Mouse (Mus musculus) heart, adult 2 months (tissue): ENCODE results near the gene Slc27a2. TPM values are rescaled to one million over a fixed set of nuclear protein-coding genes. Genes with fewer than 3 reads are reported as not detected.
"Not testable (repeated sequence)": the region's sequence is repeated elsewhere in the genome, so short reads cannot be mapped to it uniquely, and the experiment has no call there.

Experiments used
- DNase-seq, 2 experiments: peaks; one replicate each; pipeline ENCODE4 v3.0.0; 2021
- H3K27ac ChIP-seq: fragments of 200-600 bp; 2 replicates; pipeline ENCODE4 v1.8.1; 2022
- H3K27me3 ChIP-seq: fragments of 200-500 bp; 2 replicates; pipeline ENCODE4 v1.6.1; 2012; ENCODE audit warnings: mild to moderate bottlenecking, low read length, inconsistent platforms, mixed read lengths; ENCODE audit not compliant: control insufficient read depth, insufficient read depth
- H3K36me3 ChIP-seq: fragments of 200-500 bp; 2 replicates; pipeline ENCODE4 v1.6.1; 2012; ENCODE audit warnings: low read length, inconsistent platforms; ENCODE audit not compliant: control insufficient read depth, insufficient read depth
- H3K4me1 ChIP-seq: fragments of 200-500 bp; 2 replicates; pipeline ENCODE4 v1.6.1; 2011; ENCODE audit warnings: low read length; ENCODE audit not compliant: control insufficient read depth, insufficient read depth
- H3K4me3 ChIP-seq: fragments of 200-600 bp; 2 replicates; pipeline ENCODE4 v1.8.1; 2022
- H3K79me2 ChIP-seq: fragments of 200-500 bp; replicated peaks from 2 replicates; pipeline ENCODE4 v1.6.1; 2012; ENCODE audit warnings: mild to moderate bottlenecking, inconsistent platforms, low read length, moderate library complexity, mixed read lengths; ENCODE audit not compliant: control insufficient read depth, insufficient read depth
- H3K9ac ChIP-seq: fragments of 200-500 bp; 2 replicates; pipeline ENCODE4 v1.6.1; 2012; ENCODE audit warnings: low read depth, mild to moderate bottlenecking, control low read depth, inconsistent platforms, low read length, mixed read lengths
- CTCF ChIP-seq: fragments of 200-600 bp; IDR thresholded peaks from 2 replicates; pipeline ENCODE4 v1.8.1; 2022; ENCODE audit warnings: antibody characterized with exemption, mild to moderate bottlenecking, moderate library complexity
- EP300 ChIP-seq: fragments of 200-500 bp; IDR thresholded peaks from 2 replicates; pipeline ENCODE4 v1.6.1; 2011; ENCODE audit warnings: low read depth, low read length, control low read depth; ENCODE audit not compliant: insufficient read depth
- POLR2A ChIP-seq: fragments of 200-500 bp; IDR thresholded peaks from 2 replicates; pipeline ENCODE4 v1.6.1; 2011; ENCODE audit warnings: mild to moderate bottlenecking, low read depth, low read length, control low read depth; ENCODE audit not compliant: insufficient read depth
- WGBS: fragments of 180-500 bp; shearing (Covaris S2); methylation state at CpG from one replicate; pipeline ENCODE4 v1.1.7; 2018; 5-methylcytosine and 5-hydroxymethylcytosine counted together
- intact Hi-C: fragments of 180-260 bp; cut with DNase I; formaldehyde crosslinking; loops from one replicate; pipeline ENCODE4 v1.15.1; 2025
- polyA plus RNA-seq: library from polyadenylated mRNA; depleted of rRNA; stranded (reverse); fragments of >200 nt; gene quantifications from 2 replicates; pipeline ENCODE4 v1.2.3, GENCODE M21; 2012
- total RNA-seq, 2 experiments: library from RNA; stranded (reverse); gene quantifications; 2 replicates each; pipeline ENCODE4 v1.2.3; 2021

Slc27a2 gene
- total and polyA plus RNA-seq, 3 experiments = 0.64 to 1.8 (median 0.78) TPM

- no peak overlapping the region for H3K9ac ChIP-seq
- DNase-seq = no peak
- no peaks in the 10 kb centered on the region for H3K79me2 ChIP-seq
- TF ChIP-seq CTCF (no peak), EP300 (no peak), POLR2A (no peak)
- intact Hi-C loops = loop anchor here (1.0 to 10.0 kb wide), 4 partner anchors 155 to 861 kb away; no protein-coding TSS in a partner anchor
- peaks cover 3% of the 10 kb centered on the region; the same call in 1 of the 2 replicates for H3K4me1 ChIP-seq
- H3K27me3 ChIP-seq = no peaks in the 10 kb centered on the region; the same call in 1 of the 2 replicates
- no peaks in the 10 kb centered on the region for H3K36me3 ChIP-seq
- no peak overlapping the region for H3K27ac ChIP-seq
- 44% methylated on average over 11 of the region's 11 CpGs for WGBS
- no peak overlapping the region for H3K4me3 ChIP-seq
Observed at GRCm38 (mm10) chr2:126519872-126520581, 32.2 kb upstream of the Slc27a2 start.

GRCm38 (mm10) chr2:126520828-126521227, 31.4 kb upstream of the Slc27a2 start:
- no peaks in the 10 kb centered on the region; the same call in 1 of the 2 replicates for H3K27me3 ChIP-seq
- H3K4me3 ChIP-seq = no peak overlapping the region
- intact Hi-C loops = loop anchor here (1.0 to 10.0 kb wide), 4 partner anchors 156 to 862 kb away; no protein-coding TSS in a partner anchor
- no peaks in the 10 kb centered on the region for H3K36me3 ChIP-seq
- TF ChIP-seq POLR2A (no peak), EP300 (no peak), CTCF (peak; percentile 91)
- no peak overlapping the region for H3K9ac ChIP-seq
- no peak overlapping the region for H3K27ac ChIP-seq
- 14% methylated on average over 7 of the region's 7 CpGs for WGBS
- H3K4me1 ChIP-seq = peaks cover 3% of the 10 kb centered on the region; the same call in 1 of the 2 replicates
- no peaks in the 10 kb centered on the region for H3K79me2 ChIP-seq
- DNase-seq = no peak

DNA sequence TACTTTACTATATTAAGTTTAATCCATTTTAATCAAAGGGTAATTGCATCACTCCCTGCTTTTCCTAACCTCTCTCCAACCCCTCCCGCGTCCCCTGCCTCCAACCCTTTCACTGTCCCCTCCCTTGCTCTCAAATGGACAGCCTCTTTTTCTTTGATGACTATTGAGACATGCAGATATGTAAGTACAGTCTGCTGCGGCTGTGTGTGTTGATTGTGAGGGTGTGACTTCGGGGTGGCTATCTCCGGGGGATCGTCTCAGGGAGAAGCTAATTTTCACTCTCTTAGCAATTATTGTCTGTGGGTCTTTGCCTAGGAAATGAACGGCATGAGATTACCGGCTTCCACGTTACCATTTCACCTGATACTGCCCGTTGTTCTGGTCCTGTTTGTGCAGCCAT, 30.7 kb upstream of the Slc27a2 start:
- WGBS = 58% methylated on average over 10 of the region's 10 CpGs
- intact Hi-C loops = loop anchor here (2.0 to 10.0 kb wide), 3 partner anchors 157 to 629 kb away; no protein-coding TSS in a partner anchor
- H3K79me2 ChIP-seq = no peaks in the 10 kb centered on the region

GRCm38 (mm10) chr2:126522056-126522455, 30.2 kb upstream of the Slc27a2 start:
- intact Hi-C loops = loop anchor here (5.0 to 10.0 kb wide), 2 partner anchors 157 to 515 kb away; no protein-coding TSS in a partner anchor
- TF ChIP-seq CTCF = no peak
- TF ChIP-seq EP300 = no peak
- no peak for TF ChIP-seq POLR2A
- Histone ChIP-seq H3K27me3 (no peaks in the 10 kb centered on the region; the same call in 1 of the 2 replicates), H3K36me3 (no peaks in the 10 kb centered on the region), H3K27ac (no peak overlapping the region), H3K9ac (no peak overlapping the region), H3K4me3 (no peak overlapping the region), H3K79me2 (no peaks in the 10 kb centered on the region), H3K4me1 (peaks cover 3% of the 10 kb centered on the region; the same call in 1 of the 2 replicates)
- 44% methylated on average over 8 of the region's 8 CpGs for WGBS
- DNase-seq = no peak

More for the DNA sequence above, 30.7 kb upstream of the Slc27a2 start:
- H3K36me3 ChIP-seq = no peaks in the 10 kb centered on the region
- H3K27ac ChIP-seq = no peak overlapping the region
- DNase-seq = no peak
- TF ChIP-seq POLR2A = no peak
- no peak for TF ChIP-seq EP300
- no peak for TF ChIP-seq CTCF
- no peaks in the 10 kb centered on the region; the same call in 1 of the 2 replicates for H3K27me3 ChIP-seq
- H3K4me1 ChIP-seq = peaks cover 3% of the 10 kb centered on the region; the same call in 1 of the 2 replicates
- no peak overlapping the region for H3K4me3 ChIP-seq
- no peak overlapping the region for H3K9ac ChIP-seq

- not testable (repeated sequence) for H3K36me3 ChIP-seq, DNase-seq, H3K9ac ChIP-seq, H3K27me3 ChIP-seq, H3K27ac ChIP-seq, H3K79me2 ChIP-seq, H3K4me1 ChIP-seq, H3K4me3 ChIP-seq
- intact Hi-C loops = loop anchor here (5.0 to 10.0 kb wide), 2 partner anchors 158 to 516 kb away; no protein-coding TSS in a partner anchor
- WGBS = 58% methylated on average over 5 of the region's 5 CpGs
Observed at GRCm38 (mm10) chr2:126523101-126523745, 29.0 kb upstream of the Slc27a2 start.
